Mouse (Mus musculus) layer of hippocampus, postnatal 10 days (tissue): ENCODE results near the gene Klhl3. TPM values are rescaled to one million over a fixed set of nuclear protein-coding genes. Genes with fewer than 3 reads are reported as not detected.

ENCODE experiments used
- DNase-seq, 2 experiments: peaks; one replicate each; pipeline ENCODE4 v3.0.0; 2021; ENCODE audit warnings: low spot score in 2 of 2
- total RNA-seq, 2 experiments: library from RNA; stranded (reverse); gene quantifications; 2 replicates each; pipeline ENCODE4 v1.2.3; 2021

The Klhl3 gene
- total RNA-seq, 2 experiments from 2014 or later: 25.0 to 27.8 TPM

DNA sequence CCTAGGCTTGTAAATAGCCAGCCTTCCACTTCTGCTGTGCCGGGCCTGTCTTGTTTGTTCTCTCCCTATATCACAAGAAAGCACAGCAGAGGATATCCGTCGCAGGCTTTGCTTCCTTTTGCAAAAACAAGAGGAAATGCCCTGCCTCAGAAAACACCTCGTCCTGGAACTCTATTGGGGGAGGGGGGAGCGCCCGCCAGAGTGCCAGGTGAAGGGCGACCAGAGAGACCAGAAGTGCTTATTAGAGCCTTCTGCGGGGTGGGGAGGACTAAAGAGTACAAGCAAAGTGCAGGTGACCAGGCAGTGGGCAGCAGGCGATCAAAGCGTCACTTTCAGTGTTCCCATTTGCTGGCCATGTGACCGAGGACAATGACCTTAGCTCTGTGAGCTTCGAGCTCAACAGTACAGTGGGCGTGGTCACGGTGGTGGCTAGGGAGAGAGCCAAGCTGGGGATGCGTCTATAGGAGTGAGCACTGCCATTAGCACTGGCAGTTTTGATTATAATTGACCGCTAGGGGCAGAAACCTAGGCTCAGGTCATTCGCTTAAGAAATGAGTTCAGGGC lies 45.8 kb downstream of the Klhl3 start:
- no peak for DNase-seq

DNA sequence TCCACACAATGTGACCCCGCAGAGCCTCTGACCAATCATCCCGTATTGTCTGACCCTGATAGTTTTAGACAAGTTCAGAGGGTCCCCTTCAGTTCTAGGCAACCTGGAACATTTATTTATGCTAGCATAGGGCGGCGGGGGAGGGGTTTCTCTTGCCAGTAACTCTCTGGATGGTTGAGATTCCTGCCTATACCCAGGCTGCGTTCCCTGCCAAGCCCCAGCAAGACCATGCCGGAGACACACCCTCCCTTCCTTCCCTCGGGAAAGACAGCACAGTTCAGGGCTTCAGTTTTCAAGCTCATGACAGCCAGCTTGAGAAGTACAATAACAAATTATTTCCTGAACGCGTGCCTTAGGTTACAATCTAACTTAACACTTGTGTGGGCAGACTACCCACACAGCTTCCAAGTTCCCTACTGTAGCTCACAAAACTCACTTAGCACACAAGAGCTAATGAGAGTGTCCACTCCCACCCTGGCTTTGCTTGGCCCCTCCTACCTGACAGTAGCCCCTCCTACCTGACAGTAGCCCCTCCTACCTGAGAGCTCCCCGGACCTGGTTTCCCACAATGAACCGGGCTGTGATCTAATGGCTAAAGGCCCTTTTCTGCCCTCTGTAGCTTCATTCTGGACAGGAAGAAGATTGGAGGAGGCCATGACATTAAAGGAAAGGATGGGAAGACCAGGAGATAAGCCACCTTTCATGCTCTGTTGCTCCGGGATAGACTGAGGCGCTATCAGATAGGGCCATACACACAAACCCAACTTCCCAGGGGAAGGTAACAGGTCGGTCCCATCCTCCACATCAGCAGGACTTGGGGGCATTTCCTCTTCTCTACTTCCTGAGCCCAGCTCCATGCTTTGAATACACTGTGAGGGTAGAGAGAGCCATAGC lies 46.6 kb downstream of the Klhl3 start:
- DNase-seq: no peak

DNA sequence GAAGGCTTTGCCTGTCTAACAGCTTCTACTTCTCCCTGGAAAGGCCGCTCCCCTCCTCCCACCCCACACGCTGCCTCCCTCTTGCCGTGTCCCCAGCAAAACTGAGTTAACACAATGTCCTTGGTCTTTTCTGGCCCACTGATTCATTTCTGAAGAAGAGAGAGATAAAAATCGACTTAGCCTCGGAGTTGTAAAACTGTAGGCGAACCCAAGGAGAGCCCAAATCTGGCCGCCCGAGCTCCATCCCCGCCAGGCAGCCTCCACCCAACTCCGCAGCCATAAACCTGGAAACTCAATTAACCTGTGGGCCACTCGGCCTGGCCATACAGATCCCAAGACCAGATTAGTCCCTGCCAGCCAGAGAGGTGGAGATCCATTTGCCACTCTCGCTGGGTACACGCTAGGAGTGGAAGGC lies 47.3 kb downstream of the Klhl3 start:
- no peak for DNase-seq

DNA sequence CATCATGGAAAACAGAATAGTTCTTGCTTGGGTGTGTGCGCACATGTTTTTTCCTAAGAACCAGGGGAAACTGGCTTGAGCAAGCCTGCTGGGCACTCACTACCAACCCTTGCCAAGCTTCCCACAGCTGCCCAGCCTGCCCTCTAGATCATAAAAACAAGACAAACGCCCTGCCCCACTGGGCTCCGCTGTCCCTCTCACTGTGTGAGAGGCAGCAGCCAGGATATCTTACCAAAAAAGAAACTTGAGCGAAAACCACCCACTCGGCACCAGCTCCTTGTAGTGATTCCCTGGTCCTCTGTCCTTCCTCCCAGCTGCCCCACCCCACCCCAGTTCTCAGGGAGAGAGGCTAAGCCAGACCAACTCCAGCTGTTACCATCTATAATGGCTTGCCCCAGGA lies 48.1 kb downstream of the Klhl3 start:
- DNase-seq: no peak

DNA sequence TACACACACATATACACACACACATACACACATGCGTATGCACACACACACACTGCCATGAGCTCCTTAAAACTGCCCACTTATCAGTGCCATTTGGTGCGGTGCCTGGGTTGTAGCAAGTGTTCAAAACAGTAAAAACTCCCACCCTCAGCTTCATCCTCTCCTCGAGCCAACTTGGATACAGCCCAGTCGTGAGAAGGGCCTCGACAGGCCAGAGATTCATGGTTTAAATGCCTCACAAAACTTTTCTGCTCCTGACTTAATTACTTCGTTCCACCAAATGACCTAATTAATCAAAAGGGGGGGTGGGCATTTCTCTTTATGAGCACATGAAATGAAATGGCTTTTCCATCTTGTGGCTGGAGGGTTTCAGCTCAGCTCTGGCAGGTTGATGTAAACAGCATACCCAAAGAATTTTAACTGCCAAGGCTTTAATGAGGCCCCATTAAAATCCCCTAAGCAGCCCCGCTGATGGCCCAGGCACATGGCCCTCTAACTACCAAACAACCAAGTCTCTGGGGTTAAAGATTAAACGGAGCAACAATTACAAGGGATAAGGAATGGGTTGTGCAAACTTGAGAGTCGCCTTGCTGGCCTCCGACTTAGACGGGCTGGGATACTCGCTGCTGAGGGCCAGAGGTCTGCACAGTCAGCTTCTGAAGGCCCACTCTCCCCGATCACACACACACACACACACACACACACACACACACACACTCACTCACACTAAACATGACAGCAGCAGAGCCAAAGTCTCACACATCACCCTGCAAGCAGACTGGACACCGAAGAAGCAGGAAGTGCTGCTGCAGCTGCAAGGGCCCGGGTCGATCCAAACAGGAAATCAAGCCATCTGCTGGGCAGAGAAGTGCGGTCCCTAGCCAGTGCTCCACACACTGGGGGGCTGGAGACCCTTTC lies 55.2 kb downstream of the Klhl3 start:
- DNase-seq: no peak

DNA sequence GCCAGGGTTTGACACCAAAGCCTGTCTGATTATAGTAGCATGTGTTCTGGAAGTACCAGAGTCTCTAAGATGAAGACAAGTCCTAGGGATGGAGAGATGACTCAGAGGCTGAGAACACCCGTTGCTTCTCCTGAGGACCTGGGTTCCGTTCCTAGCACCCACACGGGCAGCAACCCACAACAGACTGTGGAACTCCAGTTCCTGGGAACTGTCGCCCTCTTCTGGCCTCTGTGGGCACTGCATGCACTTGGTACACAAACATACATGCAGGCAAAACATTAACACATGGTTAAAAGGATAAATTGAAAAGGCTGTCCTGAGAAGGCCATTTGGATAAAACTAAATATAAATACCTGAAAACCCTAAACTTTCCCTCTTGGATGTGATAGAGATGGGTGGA lies 56.8 kb downstream of the Klhl3 start:
- DNase-seq: no peak

DNA sequence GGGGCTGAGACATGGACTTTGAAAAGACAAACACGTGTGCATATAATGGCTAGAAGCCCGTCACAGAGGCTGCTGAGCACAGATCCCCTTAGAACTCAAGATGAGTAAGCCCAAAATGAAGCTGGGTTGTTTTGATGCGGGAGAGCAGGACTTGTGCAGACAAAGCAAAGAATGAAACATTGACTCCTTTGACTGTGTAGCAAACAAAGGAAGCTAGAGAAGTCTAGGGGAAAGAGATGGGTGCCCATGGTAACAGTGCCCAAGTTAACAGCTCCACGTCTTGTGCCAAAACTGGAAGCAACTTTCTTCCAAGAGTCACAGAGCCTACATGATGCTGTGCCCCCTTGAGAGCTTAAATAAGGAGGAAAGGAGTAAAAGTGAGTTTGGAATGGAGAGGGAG lies 59.8 kb downstream of the Klhl3 start:
- no peak for DNase-seq

DNA sequence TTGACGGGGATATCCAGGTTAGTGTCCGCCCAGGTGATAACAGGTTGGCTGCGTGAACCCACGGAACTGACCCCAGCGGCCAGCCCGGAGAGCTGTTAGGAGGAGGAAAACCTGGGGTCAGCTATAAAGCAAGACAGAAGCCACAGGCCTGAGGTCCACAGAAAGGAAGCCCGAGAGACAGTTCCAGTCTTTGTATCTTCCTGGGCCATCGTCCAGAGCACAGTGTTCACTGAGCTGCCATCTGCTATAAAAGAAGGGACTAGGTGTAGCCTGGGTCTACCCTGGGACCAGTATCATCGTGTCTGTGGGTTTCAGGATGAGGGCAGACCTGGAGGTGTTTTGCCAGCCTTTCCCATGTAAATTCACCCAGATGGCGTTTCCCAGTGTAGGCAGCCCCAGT lies 61.7 kb downstream of the Klhl3 start:
- no peak for DNase-seq

DNA sequence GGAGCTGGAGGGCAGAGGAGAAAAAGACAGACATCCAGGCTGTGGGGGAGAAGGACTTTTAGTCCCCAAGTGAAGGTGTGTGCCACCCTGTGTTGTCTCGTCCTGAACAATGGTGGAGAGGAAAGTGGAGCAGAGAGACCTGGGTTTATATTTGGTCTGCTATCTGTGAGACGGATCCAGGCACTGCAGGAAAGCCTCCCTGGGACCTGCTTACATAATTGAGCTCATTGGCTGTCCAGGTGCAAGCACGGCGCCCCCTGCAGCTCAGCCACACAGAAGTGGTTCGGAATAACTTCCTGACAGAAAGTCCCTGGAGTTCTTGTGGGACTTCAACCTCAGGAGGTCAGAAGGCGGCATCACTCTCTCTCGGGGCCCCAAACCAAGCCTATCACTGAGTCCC lies 62.1 kb downstream of the Klhl3 start:
- DNase-seq: no peak

DNA sequence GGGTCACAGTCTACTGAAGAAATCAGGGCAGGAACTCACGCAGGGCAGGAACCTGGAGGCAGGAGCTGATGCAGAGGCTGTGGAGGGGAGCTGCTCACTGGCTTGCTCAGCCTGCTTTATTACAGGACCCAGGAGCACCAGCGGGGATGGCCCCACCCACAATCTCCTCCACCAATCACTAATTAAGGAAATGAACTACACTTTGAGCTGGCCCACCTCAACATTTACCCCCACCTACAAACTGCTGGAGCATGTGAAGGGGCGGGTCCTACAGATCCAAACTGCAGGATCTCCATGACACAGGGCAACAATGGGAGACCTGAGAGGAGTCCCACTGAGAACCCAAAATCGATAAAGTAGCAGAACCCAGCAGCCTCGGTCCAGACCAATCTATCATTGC lies 64.3 kb downstream of the Klhl3 start:
- no peak for DNase-seq

DNA sequence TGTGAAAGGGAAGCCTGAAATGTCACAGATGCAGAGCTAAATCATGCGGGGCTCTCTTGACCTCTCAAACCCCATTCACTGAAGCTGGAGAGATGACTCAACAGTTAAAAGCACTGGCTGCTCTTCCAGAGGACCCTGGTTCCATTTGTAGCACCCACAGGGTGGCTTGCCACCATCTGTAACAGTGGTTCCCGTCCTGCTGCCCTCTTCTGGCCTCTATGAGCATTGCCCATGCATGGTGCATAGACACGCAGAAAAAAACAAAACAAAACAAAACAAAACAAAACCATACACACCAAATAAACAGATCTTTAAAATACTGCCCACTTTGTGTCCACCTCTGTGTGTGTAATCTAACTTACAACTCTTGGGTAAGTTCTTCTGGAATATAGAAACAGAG lies 65.3 kb downstream of the Klhl3 start:
- DNase-seq: no peak

DNA sequence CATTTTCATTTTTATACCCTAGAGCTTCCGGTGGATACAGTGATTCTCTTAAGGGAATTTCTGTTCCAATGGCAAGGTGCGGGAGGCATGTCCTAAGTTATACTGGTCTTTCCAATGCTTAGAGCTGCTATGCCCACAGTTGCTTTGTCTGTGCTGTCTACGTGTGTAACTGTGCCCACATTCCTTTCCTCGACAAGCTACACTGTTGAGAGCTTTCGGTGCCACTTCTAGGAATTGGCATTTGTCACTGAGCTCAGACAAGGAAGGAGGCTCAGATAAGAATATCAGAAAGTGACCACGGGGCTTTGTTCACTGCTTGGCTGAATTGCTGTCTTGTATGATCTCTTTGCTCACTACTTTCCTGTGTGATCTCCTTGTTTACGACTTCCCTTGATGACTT lies 67.2 kb downstream of the Klhl3 start:
- DNase-seq: no peak

DNA sequence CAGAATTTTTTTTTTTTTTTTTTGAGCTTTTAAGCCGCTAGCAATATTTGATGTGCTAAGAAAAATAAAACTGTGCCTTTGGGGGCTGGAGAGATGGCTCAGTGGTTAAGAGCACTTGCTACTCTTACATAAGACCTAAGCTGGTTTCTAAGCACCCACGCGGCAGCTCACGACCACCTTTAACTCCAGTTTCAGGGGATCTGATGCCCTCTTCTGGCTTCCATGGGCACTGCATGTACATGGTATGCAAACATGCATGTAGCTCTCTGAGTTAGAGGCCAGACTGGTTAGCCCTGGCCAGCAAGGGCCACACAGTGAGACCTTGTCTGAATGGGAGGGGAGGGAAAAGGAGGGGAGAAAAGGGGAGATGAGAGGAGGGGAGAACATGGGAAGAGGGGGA lies 68.1 kb downstream of the Klhl3 start:
- DNase-seq: no peak

DNA sequence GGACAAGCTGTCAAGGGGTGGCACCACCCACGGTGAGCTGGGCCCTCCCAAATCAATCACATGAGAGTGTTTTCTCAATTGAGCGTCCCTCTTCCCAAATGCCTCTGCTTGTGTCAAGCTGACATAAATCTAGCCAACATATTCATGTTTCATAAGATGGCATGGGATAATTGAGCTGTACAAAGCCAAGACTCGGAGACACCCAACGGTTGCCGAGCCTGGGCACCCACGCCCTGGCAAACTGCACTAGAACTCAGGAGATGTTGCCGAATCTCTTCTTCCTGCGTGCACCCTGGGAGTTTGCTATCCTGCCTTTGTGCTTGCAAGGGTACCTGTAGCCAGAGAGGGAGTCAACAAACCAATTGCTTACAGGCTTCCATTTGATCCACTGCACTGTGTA lies 70.1 kb downstream of the Klhl3 start:
- no peak for DNase-seq

DNA sequence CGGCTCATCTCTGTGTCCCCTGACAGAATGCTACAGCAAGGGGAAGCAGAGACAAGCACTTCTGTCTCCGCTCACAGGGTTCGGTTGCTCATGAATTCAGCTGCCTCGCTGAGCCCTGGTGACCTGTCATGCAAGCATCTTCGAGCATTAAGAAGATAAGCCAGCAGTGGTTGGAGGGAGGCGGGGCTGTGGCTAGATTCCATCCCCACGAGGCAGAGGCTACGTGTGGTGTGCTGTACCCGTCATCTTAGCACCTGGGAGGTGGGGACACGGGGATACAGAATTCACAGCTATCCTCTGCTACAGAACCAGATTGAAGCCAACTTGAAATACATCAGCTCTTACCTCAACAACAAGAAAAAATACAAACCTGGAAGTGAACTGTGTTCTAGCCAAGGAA lies 73.3 kb downstream of the Klhl3 start:
- DNase-seq: no peak

DNA sequence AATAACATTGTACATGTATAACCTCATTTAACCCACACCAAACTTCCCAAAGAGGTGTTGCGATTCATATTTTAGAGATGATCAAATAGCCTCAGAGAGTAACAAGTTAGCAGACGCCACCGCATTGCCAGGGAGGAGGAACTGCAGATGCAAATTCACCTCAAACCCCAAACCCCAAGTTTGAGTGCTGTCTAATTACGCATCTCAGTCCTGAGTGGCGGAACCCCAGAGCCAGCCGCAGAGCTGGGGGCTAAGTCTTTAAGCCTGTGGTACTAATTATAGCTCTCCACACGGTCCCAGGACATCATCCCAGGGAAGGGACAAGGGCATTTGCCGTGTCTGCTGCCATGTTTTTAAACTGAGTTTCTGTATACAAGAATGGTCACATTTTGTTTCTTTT lies 75.9 kb downstream of the Klhl3 start:
- DNase-seq: no peak

DNA sequence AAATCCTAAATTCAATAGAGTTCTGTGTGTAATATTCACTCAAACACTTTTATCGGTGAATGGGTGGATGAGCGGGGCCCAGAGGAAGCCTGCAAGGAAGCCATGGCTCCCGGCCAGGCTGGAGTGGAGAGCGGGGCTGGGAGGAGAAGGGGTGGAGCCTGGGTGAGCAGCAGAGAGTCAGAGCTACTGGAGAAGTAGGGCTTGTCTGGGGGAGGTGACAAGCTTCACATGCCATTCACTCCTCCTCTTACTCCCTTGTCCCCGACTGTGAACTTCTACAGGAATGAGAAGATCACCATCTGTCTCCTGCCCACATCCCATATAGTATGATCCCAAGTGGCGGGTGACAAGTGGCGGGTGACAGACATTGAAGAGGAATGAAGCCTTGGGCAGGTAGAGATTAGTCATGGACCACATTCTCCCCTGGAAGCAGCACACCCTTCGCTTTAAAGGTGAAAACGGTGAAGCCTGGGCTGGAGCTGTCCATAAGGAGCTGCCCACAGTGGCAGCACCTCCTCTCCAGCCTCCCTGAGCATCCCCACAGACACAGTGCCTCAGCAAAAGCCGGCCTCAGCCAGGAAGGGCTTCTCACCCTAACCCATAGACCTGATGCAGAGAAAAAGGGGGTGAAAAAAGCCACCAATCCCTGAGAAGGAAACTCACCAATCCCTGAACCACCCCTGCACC lies 77.8 kb downstream of the Klhl3 start:
- DNase-seq: peak; percentile 46 to 54

DNA sequence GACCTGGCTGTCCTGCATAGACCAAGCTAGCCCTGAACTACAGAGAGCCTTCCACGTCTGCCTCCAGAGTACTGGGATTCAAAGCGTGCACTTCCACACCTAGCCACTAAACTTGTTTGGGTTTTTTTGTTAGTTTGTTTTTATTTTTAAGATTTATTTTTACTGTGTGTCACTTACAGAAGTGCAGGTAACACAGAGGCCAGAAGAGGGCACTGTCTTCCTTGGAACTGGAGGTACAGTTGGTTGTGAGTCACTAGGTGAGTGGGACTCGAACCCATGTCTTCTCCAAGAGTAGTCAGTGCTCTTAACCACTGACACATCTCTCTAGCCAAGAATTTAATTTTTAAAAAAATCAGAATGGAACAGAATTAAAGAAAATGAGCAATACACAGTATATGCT lies 78.4 kb downstream of the Klhl3 start:
- no peak for DNase-seq

DNA sequence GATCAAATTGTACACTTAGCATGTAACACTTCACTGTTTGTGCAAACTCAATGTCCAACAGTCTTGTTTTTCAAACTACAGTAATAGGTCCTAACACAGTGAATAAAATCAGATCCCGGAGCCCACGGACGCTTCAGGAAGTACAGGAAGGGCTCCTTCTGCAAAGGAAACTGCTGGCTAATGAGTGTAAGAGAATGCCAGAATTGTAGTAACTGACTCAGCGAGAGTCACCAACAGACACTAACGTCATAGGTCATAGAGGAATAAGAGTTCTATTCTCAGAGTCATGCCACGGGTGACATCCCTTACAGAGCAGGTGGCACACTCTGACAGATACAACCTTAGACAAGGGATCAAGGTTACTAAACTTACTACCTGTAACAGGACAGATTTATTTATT lies 78.9 kb downstream of the Klhl3 start:
- DNase-seq: no peak

DNA sequence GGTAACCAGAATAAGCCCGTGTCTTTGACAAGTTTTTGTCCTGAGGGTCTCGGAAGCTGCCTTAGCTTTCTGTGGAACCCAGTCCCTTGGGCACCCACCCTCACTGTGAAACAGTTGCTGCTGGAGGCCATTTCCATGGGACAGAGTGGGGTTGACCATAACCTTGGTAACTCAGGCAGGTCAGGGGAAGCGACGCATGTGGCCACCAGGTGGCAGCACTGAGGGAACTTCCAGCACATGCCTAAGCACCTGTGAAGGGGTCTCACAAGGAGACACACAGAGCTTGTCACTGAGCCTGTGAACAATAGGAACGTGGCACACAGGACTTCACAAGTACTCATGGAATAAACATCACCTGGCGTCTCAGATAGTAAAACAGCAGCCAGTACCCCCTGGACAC lies 81.6 kb downstream of the Klhl3 start:
- peak; percentile 64 to 69 for DNase-seq

DNA sequence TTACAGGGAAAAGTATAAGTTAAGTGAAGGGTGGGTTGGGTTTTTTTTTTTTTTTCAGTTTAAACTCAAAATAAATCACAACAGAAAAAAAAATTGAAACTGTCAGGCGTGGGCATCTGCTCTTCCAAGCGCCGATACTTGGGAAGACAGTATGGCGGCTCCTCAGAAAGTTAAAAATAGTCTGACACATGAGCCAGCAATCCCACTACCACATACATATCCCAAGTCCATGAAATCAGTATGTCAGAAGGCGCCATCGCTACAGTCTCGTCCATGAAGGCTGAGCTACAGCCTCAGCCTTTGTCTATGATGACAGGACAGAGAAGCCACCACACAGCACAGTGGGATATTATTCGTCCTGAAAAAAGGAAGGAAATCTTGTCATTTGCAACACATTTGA lies 86.3 kb downstream of the Klhl3 start:
- DNase-seq: no peak
